Mouse (Mus musculus): ENCODE data around the gene Vill. TPM values are rescaled to one million over a fixed set of nuclear protein-coding genes. Genes with fewer than 3 reads are reported as not detected.
A peak's percentile ranks its signal among the peaks of the same experiment; 100 is the strongest.

Vill gene
- polyA plus RNA-seq (2016; fragmentation: Nextera tagmentation; extraction: Ambion mirVana) = 6.8 and 6.9 TPM in 2 replicates

DNA sequence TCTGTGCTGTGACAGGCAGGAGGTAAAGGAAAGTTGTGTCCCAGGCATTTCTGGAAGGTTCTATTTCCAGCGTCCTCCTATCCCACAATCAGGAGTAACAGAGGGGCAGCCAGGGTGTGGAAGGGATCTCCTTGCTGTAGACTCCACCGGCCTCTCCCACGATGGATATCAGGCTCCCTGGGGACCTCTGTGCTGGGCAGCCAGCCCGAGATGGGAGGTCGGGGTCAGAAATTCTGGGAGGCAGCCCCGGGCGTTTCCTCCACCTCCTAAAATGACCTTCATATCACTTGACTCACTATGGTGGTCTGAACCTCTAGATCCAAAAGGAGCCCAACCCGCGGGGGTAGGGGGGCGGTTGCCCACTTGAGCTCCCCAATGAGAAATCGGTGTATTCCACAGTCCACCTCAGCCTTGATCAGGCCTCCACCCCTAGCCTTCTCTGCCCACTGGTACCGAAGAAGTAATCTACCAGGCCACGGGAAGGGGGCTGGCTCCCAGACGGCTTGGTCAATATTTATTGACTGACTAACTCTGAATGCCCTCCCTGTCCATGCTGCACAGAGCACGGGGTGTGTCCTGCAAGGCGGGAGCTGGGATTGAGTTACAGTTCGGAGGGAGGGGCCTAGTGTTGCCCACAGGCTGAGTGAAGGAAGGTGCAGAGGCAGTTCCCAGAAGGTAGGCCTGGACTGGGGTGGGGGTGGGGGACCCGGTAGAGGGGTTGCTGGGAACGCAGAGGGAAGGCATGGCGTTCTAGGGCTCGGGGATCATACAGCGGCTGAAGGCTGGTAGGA lies at the start of gene Vill:
Gene Vill, plus strand, starts transcription at position 625 of the 791 bp plus-strand sequence.
- 21% methylated on average over 22 of the region's 22 CpGs for WGBS
- peak within 1 kb of the TSS; percentile 28 for H3K4me3 ChIP-seq (replicated peaks)
- peaks cover 16% of the 10 kb centered on the region for H3K4me1 ChIP-seq
- H3K4me2 ChIP-seq = peak within 1 kb of the TSS; percentile 56
- no peaks in the 10 kb centered on the region for H3K36me3 ChIP-seq (replicated peaks)
- peaks cover 30% of the 10 kb centered on the region for H3K27me3 ChIP-seq
- no peak within 1 kb of the TSS for H3K27ac ChIP-seq
- peak; percentile 83 for ATAC-seq (ENCODE audit: low FRiP score)
- H3K9ac ChIP-seq = peak within 1 kb of the TSS; percentile 43
- no peaks in the 10 kb centered on the region for H3K9me3 ChIP-seq

- no peaks in the 10 kb centered on the region for H3K36me3 ChIP-seq (replicated peaks)
- no peaks in the 10 kb centered on the region for H3K27me3 ChIP-seq
- H3K27ac ChIP-seq = 0 out of 2 replicates have a peak overlapping the region, but pooled peaks have one; percentile 20
- no peak for ATAC-seq (ENCODE audit: low FRiP score)
- H3K9me3 ChIP-seq = no peaks in the 10 kb centered on the region
- peaks cover 6% of the 10 kb centered on the region for H3K4me1 ChIP-seq
- no peak overlapping the region for H3K4me3 ChIP-seq (replicated peaks)
- WGBS = 89% methylated on average over 23 of the region's 23 CpGs
- no peak overlapping the region for H3K9ac ChIP-seq
- no peak overlapping the region for H3K4me2 ChIP-seq
Measured at GRCm38 (mm10) chr9:119003990-119004702, 48.4 kb upstream of the Vill start.

GRCm38 (mm10) chr9:119004703-119005076 lies 47.9 kb upstream of the Vill start:
- H3K27ac ChIP-seq = no peak overlapping the region
- 94% methylated on average over 16 of the region's 16 CpGs for WGBS

GRCm38 (mm10) chr9:119005303-119006029 lies 47.1 kb upstream of the Vill start:
- WGBS = 68% methylated on average over 15 of the region's 15 CpGs
- H3K27ac ChIP-seq = 0 out of 2 replicates have a peak overlapping the region, but pooled peaks have one; percentile 53

More at GRCm38 (mm10) chr9:119004703-119005076, 47.9 kb upstream of the Vill start:
- H3K36me3 ChIP-seq (replicated peaks) = no peaks in the 10 kb centered on the region
- H3K9me3 ChIP-seq = no peaks in the 10 kb centered on the region
- H3K9ac ChIP-seq = no peak overlapping the region
- no peak for ATAC-seq (ENCODE audit: low FRiP score)
- H3K4me1 ChIP-seq = peaks cover 7% of the 10 kb centered on the region
- no peaks in the 10 kb centered on the region for H3K27me3 ChIP-seq
- H3K4me2 ChIP-seq = no peak overlapping the region
- no peak overlapping the region for H3K4me3 ChIP-seq (replicated peaks)

GRCm38 (mm10) chr9:119007266-119007665 lies 45.3 kb upstream of the Vill start:
- ATAC-seq (ENCODE audit: low FRiP score) = no peak
- H3K9me3 ChIP-seq = no peaks in the 10 kb centered on the region
- H3K27me3 ChIP-seq = no peaks in the 10 kb centered on the region
- H3K4me3 ChIP-seq (replicated peaks) = no peak overlapping the region
- WGBS = 90% methylated on average over 10 of the region's 10 CpGs
- peaks cover 9% of the 10 kb centered on the region for H3K4me1 ChIP-seq
- H3K27ac ChIP-seq = no peak overlapping the region
- no peak overlapping the region for H3K4me2 ChIP-seq
- H3K9ac ChIP-seq = no peak overlapping the region
- peaks cover 5% of the 10 kb centered on the region; the same call in 1 of the 2 replicates for H3K36me3 ChIP-seq (replicated peaks)

More at GRCm38 (mm10) chr9:119005303-119006029, 47.1 kb upstream of the Vill start:
- H3K9me3 ChIP-seq = no peaks in the 10 kb centered on the region
- no peak overlapping the region for H3K4me3 ChIP-seq (replicated peaks)
- no peaks in the 10 kb centered on the region for H3K27me3 ChIP-seq
- ATAC-seq (ENCODE audit: low FRiP score) = peak; percentile 20; the same call in 1 of the 2 replicates
- H3K4me2 ChIP-seq = no peak overlapping the region
- peaks cover 9% of the 10 kb centered on the region for H3K4me1 ChIP-seq
- no peaks in the 10 kb centered on the region for H3K36me3 ChIP-seq (replicated peaks)
- H3K9ac ChIP-seq = no peak overlapping the region

DNA sequence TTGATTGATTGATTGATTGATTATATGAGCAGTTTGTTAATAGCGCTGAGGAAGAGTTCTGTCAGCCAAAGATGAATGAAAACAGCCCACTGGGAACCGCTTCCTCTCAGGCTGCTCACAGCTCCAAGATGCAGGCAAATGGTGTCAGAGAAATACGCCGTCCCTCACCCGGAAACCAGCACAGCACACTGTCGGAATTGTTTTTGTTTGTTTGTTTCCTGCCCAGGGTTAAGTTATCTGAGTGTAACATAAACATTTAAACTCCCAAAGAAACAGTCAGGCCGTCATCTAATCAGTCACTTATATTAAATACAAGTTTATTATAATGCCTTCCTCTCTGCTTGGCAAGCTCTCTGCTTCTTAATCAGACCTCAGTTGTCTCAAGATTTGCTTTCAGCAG lies 43.7 kb upstream of the Vill start:
- Histone ChIP-seq H3K4me3 (replicated peaks) (no peak overlapping the region), H3K4me1 (peaks cover 9% of the 10 kb centered on the region), H3K4me2 (no peak overlapping the region), H3K9ac (no peak overlapping the region), H3K36me3 (replicated peaks) (peaks cover 12% of the 10 kb centered on the region), H3K9me3 (no peaks in the 10 kb centered on the region), H3K27ac (no peak overlapping the region), H3K27me3 (no peaks in the 10 kb centered on the region)
- ATAC-seq (ENCODE audit: low FRiP score) = no peak
- 86% methylated on average over 7 of the region's 7 CpGs for WGBS

DNA sequence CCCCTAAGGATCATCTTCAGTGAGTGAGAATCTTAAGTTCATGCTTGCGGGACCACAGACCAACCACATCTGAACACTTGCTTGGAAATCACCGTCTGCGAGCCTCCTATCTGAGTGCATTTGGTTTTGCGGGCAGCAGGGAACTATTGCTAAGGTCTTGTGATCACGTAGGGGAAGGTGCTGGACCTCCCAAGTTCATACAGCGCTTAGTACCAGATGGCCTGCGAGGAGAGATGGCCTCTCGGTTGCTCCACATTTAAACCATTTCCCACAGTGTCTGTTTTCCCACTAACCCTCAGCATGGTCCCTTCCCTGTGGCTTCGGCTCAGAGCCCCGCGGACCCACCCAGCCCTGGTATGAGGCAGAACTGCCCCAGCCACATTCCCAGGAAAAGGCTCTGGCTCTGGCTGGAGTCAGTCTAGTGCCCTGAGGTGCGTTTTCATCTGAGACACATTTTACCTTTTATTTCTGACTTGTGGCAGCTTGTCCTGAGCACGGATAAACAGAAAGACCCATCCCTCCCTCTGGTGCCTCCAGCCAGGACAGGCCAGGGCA lies 42.3 kb upstream of the Vill start:
- Histone ChIP-seq H3K9ac (no peak overlapping the region), H3K4me1 (peaks cover 5% of the 10 kb centered on the region), H3K4me2 (no peak overlapping the region), H3K4me3 (replicated peaks) (no peak overlapping the region), H3K27me3 (no peaks in the 10 kb centered on the region), H3K36me3 (replicated peaks) (peaks cover 18% of the 10 kb centered on the region), H3K9me3 (no peaks in the 10 kb centered on the region), H3K27ac (no peak overlapping the region)
- no peak for ATAC-seq (ENCODE audit: low FRiP score)
- 89% methylated on average over 13 of the region's 13 CpGs for WGBS

DNA sequence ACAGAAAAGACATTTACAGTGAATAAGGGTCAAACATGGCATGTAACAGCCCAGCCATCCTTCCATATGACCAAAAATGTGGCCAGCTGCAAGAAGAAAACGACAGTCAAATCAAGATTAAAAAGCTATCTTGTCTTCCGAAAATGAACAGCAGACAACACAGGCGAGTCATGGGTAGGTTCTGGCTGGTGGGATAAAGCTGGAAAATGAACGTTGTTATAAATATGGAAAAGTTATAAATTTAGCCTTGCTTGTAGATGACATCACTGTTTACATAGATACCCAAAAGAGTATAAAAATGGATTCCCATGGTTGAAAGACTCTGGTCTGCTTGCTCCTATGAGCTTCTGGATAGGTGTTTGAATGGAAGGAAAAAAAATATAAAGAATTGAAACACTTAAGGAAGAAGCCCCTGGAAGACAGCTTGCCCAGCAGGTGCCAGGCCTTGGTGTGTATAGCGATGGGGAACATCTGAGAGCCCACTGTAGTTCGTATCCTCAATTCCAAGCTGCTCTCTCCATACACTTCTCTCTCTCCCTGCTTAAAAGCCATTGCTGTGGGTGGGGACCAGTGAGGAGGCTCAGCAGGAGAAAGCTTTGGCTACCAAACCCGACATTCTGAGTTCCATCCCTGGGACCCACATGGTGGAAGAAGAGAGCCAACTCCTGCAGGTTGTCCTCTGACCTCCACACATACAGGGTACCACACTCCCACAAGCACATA lies 35.6 kb upstream of the Vill start:
- ATAC-seq (ENCODE audit: low FRiP score) = no peak
- Histone ChIP-seq H3K36me3 (replicated peaks) (peaks cover 27% of the 10 kb centered on the region), H3K4me1 (0 out of 2 replicates have a peak, but pooled peaks cover 7% of the 10 kb centered on the region), H3K9me3 (no peaks in the 10 kb centered on the region), H3K27ac (no peak overlapping the region), H3K4me2 (no peak overlapping the region), H3K4me3 (replicated peaks) (no peak overlapping the region), H3K27me3 (no peaks in the 10 kb centered on the region), H3K9ac (no peak overlapping the region)
- 87% methylated on average over 7 of the region's 7 CpGs for WGBS

- Histone ChIP-seq H3K27ac (no peak overlapping the region), H3K9ac (no peak overlapping the region), H3K27me3 (no peaks in the 10 kb centered on the region), H3K9me3 (no peaks in the 10 kb centered on the region), H3K4me2 (no peak overlapping the region), H3K4me3 (replicated peaks) (no peak overlapping the region), H3K4me1 (0 out of 2 replicates have a peak, but pooled peaks cover 7% of the 10 kb centered on the region), H3K36me3 (replicated peaks) (peaks cover 11% of the 10 kb centered on the region)
- WGBS = 73% methylated on average over 7 of the region's 7 CpGs
- no peak for ATAC-seq (ENCODE audit: low FRiP score)
Measured at GRCm38 (mm10) chr9:119021731-119022130, 30.8 kb upstream of the Vill start.

DNA sequence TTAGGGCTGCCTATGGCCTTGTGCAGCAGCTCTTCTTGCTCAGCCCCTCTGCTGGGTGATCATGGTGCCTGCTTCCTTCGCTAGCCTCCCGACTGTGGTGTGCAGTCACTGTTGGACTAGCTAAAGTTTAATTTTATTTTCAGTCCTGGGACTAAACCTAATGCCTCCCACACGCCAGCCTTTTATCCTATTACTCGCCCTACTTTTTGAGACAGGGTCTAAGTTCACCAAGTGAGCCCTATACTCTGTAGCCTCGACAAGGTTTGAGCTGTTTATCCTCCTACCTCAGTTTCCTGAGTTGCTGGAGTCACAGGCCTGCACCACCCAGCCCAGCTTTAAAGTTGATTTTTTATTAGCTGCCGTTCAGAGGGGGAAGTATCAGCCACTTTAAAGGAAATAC lies 27.3 kb upstream of the Vill start:
- Histone ChIP-seq H3K4me2 (no peak overlapping the region), H3K4me1 (0 out of 2 replicates have a peak, but pooled peaks cover 7% of the 10 kb centered on the region), H3K4me3 (replicated peaks) (no peak overlapping the region), H3K9me3 (no peaks in the 10 kb centered on the region), H3K27me3 (no peaks in the 10 kb centered on the region), H3K9ac (no peak overlapping the region), H3K36me3 (replicated peaks) (no peaks in the 10 kb centered on the region), H3K27ac (no peak overlapping the region)
- ATAC-seq (ENCODE audit: low FRiP score) = no peak
- 87% methylated on average over 6 of the region's 6 CpGs for WGBS

DNA sequence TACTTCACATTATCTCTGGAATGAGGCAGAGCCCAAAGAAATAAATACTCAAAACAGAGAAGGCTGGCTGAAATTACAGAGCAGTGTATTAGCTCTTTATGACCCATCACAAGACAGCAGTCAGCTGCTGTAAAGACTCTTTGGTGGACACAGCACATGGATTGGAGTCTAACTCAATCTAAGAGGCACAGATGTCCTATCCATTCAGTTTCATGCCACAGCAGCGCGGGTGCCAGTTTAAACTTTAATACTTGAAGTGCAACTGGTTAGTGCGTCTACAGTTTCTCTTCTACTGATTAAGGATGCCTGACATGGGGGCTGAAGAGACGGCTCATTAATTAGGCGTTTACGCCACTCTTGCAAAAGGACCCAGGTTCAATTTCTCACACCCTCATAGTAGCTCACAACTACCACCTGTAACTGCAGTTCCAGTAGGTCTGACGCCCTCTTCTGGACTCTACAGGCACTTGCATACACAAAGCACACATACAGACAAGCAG lies 26.7 kb upstream of the Vill start:
- H3K4me1 ChIP-seq = 0 out of 2 replicates have a peak, but pooled peaks cover 7% of the 10 kb centered on the region
- ATAC-seq (ENCODE audit: low FRiP score) = no peak
- no peak overlapping the region for H3K4me2 ChIP-seq
- no peaks in the 10 kb centered on the region for H3K9me3 ChIP-seq
- 86% methylated on average over 7 of the region's 7 CpGs for WGBS
- H3K27me3 ChIP-seq = no peaks in the 10 kb centered on the region
- H3K36me3 ChIP-seq (replicated peaks) = no peaks in the 10 kb centered on the region
- H3K4me3 ChIP-seq (replicated peaks) = no peak overlapping the region
- no peak overlapping the region for H3K27ac ChIP-seq
- H3K9ac ChIP-seq = no peak overlapping the region
